Comparison of ENCODE assay signal across 8 mouse cellular contexts in genomic region chr7:27059333-27059732, GRCm38 (mm10). TPM values are rescaled to one million over a fixed set of nuclear protein-coding genes. Genes with fewer than 3 reads are reported as not detected.
"Had no signal": no experiment of that assay in that cellular context is flagged by ENCODE, and none has a peak within 500 bp of the region (broad histone marks: within the 10 kb centered on the region; RNA-seq: fewer than 3 reads in every experiment).

No protein-coding gene starts in this region.

RNA-seq across cellular contexts. Expression of gene Cyp2a12, which starts 30.5 kb away (rescaled TPM):
- total RNA-seq: neutrophil, adult 5-6 weeks had no signal
- polyA plus RNA-seq: neural tube, embryonic 14.5 days; neural tube, embryonic 15.5 days; small intestine, adult 2 months; stomach, embryonic 14.5 days; thymus, adult 2 months; thymus, postnatal 0 days; urinary bladder, adult 2 months had no signal
